Mouse (Mus musculus): ENCODE measurements around the gene Brd7.

Gene Brd7

GRCm38 (mm10) chr8:88284738-88285137 is 77.3 kb downstream of the Brd7 start:
- no peak for DNase-seq (ENCODE audit: low spot score in 2 of 2)

DNA sequence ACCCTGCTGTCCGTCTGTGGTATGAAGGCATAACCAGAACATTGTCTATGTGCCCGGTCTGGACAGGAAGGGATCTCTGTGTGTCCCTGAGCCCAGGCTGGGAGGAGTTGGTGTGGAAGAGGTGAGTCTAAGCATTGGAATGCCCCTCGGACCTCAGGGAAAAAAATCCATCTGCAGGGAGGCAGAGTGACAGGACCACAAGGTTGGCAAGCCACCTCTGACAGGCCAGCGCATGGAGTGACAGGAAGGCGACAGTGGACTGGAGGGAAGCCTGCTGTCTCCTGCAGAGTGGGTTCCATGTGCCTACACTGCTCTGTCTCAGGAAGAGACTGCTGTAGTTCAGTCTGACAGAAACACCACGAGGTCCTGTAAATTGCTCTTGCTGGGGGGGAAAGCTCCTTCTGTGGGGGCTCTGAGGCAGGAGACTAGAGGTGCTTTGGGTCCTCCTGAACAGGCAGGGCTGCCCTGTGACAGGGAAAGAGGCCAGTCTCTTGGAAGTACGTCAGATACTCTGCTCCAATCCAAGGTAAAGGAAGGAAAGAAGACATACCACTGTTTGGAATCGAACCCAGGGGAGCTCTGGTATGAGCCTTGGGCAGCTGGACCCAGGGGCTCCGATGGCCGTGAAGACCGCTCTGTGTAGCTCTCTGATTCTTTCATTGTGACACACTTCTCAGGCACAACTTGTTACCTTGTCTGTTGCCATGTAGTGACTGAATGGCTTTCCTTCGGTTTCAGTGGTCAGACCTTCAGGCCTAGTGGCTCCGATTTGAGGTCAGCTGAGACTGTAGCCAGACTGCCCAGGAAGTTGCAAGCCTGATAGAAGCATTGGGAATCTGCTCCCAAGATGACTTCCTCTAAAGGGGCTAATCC is 78.5 kb downstream of the Brd7 start:
- no peak for DNase-seq (ENCODE audit: low spot score in 2 of 2)

DNA sequence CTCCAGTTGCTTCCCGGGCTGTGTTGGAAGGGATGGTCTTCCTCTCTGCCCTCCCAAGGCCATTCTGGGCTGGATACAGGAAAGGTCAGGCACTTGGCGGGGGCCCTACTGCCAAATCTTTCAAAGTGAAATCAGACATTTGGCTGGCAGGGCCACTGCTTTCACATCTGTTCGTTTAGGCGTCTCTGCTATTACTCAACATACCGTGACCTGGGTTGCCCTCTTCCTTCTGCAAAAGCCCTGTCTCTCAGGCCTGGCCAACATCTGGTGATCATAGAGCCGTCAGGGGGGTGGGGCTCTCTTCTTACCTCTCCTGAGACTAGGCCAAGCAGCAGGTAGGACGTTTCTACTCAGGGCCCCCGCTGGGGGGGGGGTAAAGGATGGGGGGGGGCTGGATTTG is 79.3 kb downstream of the Brd7 start:
- peak in 1 of 2 experiments; percentile 56 for DNase-seq (ENCODE audit: low spot score in 2 of 2)
